Mouse (Mus musculus): ENCODE measurements around the gene Tgm4. TPM values are rescaled to one million over a fixed set of nuclear protein-coding genes. Genes with fewer than 3 reads are reported as not detected.

The Tgm4 gene
- total RNA-seq (2021) = 1 to 10 TPM in 1 of 2 experiments, under 1 TPM in 1; 0.74 to 1.3 TPM

DNA sequence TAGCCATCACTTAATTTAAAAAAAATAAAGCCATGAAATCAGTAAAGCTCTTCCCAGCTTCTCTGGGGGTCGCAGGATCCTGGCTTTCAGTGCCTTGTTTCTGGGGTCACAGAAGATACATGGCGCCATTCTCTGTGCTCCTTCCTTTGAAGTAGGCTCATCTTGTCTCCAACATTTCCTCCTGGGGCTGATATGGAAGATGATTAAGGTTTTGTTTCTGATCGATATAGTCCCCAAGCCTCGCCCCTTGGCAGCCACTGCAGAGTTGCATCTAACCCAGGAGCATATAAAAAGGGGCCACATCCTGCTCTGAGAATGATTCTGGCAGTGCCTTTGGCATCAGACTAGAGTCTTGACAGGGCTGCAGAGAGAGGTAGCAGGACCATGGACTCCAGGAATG, at the start of gene Tgm4:
Gene Tgm4, plus strand, starts transcription at position 301 of the 400 bp plus-strand sequence.
- no peak for DNase-seq
- intact Hi-C loops (cut with DNase I) = no loop called here

- no peak for DNase-seq
- intact Hi-C loops (cut with DNase I) = no loop called here
Measured at GRCm38 (mm10) chr9:122998406-122999192, 35.9 kb upstream of the Tgm4 start.

DNA sequence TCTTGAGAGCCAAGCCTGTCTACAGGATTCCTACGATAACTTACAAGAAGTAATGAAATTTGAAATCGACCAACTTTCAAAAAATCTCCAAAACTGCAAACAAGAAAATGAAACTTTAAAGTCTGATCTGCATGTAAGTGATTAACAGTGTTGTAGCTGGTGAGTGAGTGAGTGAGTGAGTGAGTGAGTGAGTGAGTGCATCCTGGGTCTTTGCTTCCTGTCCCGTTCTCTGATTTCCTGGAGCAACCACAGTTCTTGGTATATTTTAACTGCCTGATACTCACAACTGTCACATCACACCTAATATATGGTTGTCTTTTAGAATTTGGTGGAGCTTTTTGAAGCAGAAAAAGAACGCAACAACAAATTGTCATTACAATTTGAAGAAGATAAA, 35.3 kb upstream of the Tgm4 start:
- no peak for DNase-seq
- intact Hi-C loops (cut with DNase I) = no loop called here

DNA sequence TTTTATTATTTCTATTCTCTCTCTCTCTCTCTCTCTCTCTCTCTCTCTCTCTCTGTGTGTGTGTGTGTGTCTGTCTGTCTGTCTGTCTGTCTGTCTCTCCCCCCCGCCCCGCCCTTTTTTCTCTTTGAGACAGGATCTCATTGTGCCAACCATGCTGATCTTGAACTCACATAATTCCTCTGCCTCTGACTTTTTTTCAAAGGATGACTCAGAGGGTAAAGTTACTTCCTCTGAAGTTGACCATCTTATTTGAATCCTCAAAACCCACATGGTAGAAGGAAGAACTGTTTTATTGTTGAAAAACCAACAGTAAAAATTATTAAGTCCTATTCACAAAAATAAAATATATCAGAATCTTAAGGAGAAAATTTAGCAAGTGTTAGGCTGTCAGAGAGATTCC, 29.8 kb upstream of the Tgm4 start:
- intact Hi-C loops (cut with DNase I) = no loop called here

GRCm38 (mm10) chr9:123006071-123006470, 28.5 kb upstream of the Tgm4 start:
- no peak for DNase-seq
- intact Hi-C loops (cut with DNase I) = no loop called here

More for the DNA sequence above, 29.8 kb upstream of the Tgm4 start:
- DNase-seq = no peak

- peak; percentile 83 for DNase-seq
- intact Hi-C loops (cut with DNase I) = no loop called here
Measured at GRCm38 (mm10) chr9:123020995-123021631, 13.4 kb upstream of the Tgm4 start, which contains the start of gene Tmem42. Gene Tmem42, plus strand, starts transcription at chr9:123021326.

GRCm38 (mm10) chr9:123021636-123022379, 12.7 kb upstream of the Tgm4 start:
- no peak for DNase-seq
- intact Hi-C loops (cut with DNase I) = no loop called here

- DNase-seq = no peak
- intact Hi-C loops (cut with DNase I) = no loop called here
Measured at GRCm38 (mm10) chr9:123024201-123024600, 10.3 kb upstream of the Tgm4 start.

- intact Hi-C loops (cut with DNase I) = no loop called here
- DNase-seq = no peak
Measured at GRCm38 (mm10) chr9:123031496-123032246, 2.9 kb upstream of the Tgm4 start.

DNA sequence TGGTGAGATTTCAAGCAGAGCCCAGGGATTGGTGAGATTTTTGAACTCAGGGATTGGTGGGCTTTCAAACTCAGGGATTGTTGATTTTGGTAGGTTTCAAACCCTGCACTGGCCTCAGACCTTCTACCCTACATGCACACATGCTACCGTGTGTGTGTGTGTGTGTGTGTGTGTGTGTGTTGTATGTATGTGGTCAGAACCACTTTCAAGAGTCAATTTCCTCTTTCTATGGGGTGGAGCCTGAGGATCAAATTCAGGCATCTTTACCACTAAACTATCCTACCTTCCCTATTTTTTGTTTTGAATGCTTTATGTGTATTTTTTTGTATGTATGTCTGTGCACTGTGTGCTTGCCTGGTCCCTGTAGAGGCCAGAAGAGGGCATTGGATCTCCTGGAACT, 13.1 kb downstream of the Tgm4 start:
- intact Hi-C loops (cut with DNase I) = no loop called here
- DNase-seq = no peak

GRCm38 (mm10) chr9:123058724-123059292, 24.3 kb downstream of the Tgm4 start:
- intact Hi-C loops (cut with DNase I) = no loop called here
- no peak for DNase-seq

DNA sequence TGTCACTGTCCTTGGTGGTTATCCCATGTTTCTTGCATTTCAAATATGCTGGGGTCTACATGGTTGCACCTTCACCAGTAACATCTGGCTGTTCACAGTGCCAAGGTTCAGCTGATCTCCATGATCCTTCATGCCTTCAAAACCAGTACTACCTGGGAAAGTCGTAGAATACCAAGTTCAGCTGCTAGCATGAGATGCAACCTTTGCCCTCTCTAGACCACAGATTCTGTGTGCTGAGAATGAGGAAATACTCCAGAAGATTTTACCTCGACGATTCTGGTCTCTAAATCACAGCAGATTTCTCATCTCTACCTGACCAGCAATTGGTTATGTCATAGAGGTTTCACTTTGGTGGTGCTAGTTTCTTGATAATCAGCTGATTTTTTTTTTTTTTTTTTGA, 25.6 kb downstream of the Tgm4 start:
- intact Hi-C loops (cut with DNase I) = no loop called here

GRCm38 (mm10) chr9:123079149-123079548, 44.6 kb downstream of the Tgm4 start:
- DNase-seq = no peak
- intact Hi-C loops (cut with DNase I) = no loop called here

More for the DNA sequence above, 25.6 kb downstream of the Tgm4 start:
- DNase-seq = no peak

- DNase-seq = no peak
- intact Hi-C loops (cut with DNase I) = no loop called here
Measured at GRCm38 (mm10) chr9:123080355-123080754, 45.8 kb downstream of the Tgm4 start.

- intact Hi-C loops (cut with DNase I) = no loop called here
- DNase-seq = no peak
Measured at GRCm38 (mm10) chr9:123080796-123081195, 46.3 kb downstream of the Tgm4 start.

GRCm38 (mm10) chr9:123085373-123085772, 50.8 kb downstream of the Tgm4 start:
- intact Hi-C loops (cut with DNase I) = no loop called here

GRCm38 (mm10) chr9:123087558-123087957, 53.0 kb downstream of the Tgm4 start:
- DNase-seq = no peak
- intact Hi-C loops (cut with DNase I) = no loop called here

More at GRCm38 (mm10) chr9:123085373-123085772, 50.8 kb downstream of the Tgm4 start:
- DNase-seq = no peak

DNA sequence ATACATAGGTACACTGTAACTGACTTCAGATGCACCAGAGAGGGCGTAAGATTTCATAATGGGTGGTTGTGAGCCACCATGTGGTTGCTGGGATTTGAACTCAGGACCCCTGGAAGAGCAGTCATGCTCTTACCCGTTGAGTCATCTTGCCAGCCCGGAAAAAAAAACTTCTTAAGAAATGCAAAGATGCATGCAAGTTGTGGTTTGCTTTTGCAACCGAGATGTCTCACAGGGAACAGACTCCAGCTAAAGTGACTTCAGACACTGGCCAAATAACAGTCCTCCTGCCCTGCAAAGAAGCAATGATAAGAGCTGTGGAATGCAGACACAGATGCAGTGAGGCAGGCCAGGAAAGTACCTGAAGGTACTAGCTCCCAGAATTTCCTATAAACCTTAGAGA, 56.3 kb downstream of the Tgm4 start:
- intact Hi-C loops (cut with DNase I) = no loop called here
- DNase-seq = no peak

DNA sequence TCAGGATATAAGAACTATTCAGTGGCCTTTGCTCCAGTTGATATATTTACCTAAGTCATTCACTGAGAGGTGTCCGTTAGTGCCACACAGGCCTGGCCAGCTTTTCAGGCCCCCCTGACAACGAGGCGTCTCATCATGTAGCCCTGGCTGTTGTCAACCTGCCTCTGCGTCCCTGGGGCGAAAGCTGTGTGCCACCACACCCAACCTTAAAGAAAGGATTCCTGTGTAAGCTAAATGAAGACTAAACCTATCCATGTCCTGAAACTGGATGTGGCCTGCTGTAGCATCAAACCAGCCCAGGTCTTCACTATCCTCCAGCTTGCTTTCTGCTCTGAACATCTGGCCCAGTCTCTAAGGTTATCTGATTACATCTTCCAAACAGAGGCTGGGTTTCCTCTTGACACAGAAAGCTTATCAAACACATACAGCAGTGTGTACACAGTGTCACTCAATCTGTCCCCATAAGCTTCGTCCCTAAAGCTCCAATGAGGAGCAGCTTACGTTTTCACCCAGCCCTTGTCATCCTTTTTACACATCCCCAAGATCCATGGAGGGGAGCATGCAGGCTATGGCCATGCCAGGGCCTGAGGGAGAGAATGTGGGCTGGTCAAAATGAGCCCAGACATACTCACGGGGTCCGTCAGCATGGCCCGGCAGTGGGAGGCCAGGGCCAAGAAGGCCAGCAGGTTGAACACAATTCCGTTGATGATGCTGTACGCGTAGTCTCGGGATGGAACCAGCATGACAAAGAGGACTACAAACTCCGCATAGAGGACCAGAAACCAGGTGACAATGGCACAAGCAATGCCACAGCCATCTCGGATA, 65.3 kb downstream of the Tgm4 start:
- intact Hi-C loops (cut with DNase I) = no loop called here
- no peak for DNase-seq
